Mouse (Mus musculus) heart, embryonic 13.5 days (tissue): ENCODE data around the gene Tex35. TPM values are rescaled to one million over a fixed set of nuclear protein-coding genes. Genes with fewer than 3 reads are reported as not detected.

Experiments used
- ATAC-seq: fragments of 200-750 bp; cut with Nextera tagmentation; 2 replicates; pipeline ENCODE4 v1.8.0; 2017; ENCODE audit warnings: moderate TSS enrichment; ENCODE audit not compliant: insufficient number of reproducible peaks, low FRiP score, low TSS enrichment; ENCODE audit errors: extremely low read depth
- H3K27ac ChIP-seq: fragments of 300-500 bp; sonication (generic); replicated peaks from 2 replicates; pipeline ENCODE4 v1.5.1; 2015; ENCODE audit warnings: moderate library complexity, mild to moderate bottlenecking, inconsistent platforms
- H3K27me3 ChIP-seq: fragments of 300-500 bp; sonication (generic); replicated peaks from 2 replicates; pipeline ENCODE4 v1.6.1; 2015; ENCODE audit warnings: mild to moderate bottlenecking, inconsistent platforms
- H3K36me3 ChIP-seq: fragments of 300-500 bp; sonication (generic); 2 replicates; pipeline ENCODE4 v1.6.1; 2015; ENCODE audit warnings: mild to moderate bottlenecking, inconsistent platforms
- H3K4me1 ChIP-seq: fragments of 300-500 bp; sonication (generic); 2 replicates; pipeline ENCODE4 v1.6.1; 2015; ENCODE audit warnings: inconsistent platforms
- H3K4me2 ChIP-seq: fragments of 300-500 bp; sonication (generic); 2 replicates; pipeline ENCODE4 v1.6.1; 2015; ENCODE audit warnings: inconsistent platforms, mild to moderate bottlenecking, moderate library complexity
- H3K4me3 ChIP-seq: fragments of 300-500 bp; sonication (generic); 2 replicates; pipeline ENCODE4 v1.5.1; 2015; ENCODE audit warnings: moderate library complexity, mild to moderate bottlenecking, inconsistent platforms
- H3K9ac ChIP-seq: fragments of 300-500 bp; sonication (generic); 2 replicates; pipeline ENCODE4 v1.6.1; 2015; ENCODE audit warnings: inconsistent platforms, mild to moderate bottlenecking, moderate library complexity
- H3K9me3 ChIP-seq: fragments of 300-500 bp; sonication (generic); 2 replicates; pipeline ENCODE4 v1.6.1; 2016; ENCODE audit warnings: inconsistent platforms
- WGBS: fragments of 180-500 bp; shearing (Covaris S2); methylation state at CpG from one replicate; pipeline ENCODE4 v1.1.7; 2015; ENCODE audit warnings: mixed read lengths; 5-methylcytosine and 5-hydroxymethylcytosine counted together
- polyA plus RNA-seq: library from polyadenylated mRNA; unstranded; fragments of >200 nt; fragmentation: Nextera tagmentation; extraction: Ambion mirVana; gene quantifications from 2 replicates; pipeline ENCODE4 v1.2.1, GENCODE M21; 2015

Tex35 gene
- polyA plus RNA-seq, 1 experiment from 2014 or later = not detected

DNA sequence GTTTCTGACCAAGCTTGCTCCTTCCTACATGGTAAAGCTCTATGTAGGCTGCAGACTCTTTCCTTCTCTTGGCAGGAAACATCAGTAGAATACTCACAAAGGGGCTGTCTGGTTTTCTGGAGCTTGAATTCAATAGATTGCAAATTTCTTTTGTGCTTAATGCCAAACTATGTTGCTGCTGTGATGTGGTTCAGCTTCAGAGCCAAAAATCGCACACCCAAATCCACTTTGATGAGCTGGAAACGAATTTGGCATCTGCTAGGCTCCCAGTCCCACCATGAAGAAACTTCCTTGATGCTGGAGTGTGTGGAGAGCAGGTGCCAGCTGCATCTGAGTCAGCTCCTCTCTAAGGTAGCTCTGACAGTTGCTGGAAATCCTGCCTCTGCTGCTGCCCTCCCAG is 6.0 kb upstream of the Tex35 start:
- no peaks in the 10 kb centered on the region for H3K36me3 ChIP-seq
- WGBS = 66% methylated on average over 2 of the region's 2 CpGs
- no peak overlapping the region for H3K9ac ChIP-seq
- peaks cover 9% of the 10 kb centered on the region for H3K4me1 ChIP-seq
- H3K4me2 ChIP-seq = no peak overlapping the region
- H3K4me3 ChIP-seq = no peak overlapping the region
- no peaks in the 10 kb centered on the region for H3K27me3 ChIP-seq
- no peaks in the 10 kb centered on the region for H3K9me3 ChIP-seq
- no peak for ATAC-seq
- H3K27ac ChIP-seq = no peak overlapping the region

DNA sequence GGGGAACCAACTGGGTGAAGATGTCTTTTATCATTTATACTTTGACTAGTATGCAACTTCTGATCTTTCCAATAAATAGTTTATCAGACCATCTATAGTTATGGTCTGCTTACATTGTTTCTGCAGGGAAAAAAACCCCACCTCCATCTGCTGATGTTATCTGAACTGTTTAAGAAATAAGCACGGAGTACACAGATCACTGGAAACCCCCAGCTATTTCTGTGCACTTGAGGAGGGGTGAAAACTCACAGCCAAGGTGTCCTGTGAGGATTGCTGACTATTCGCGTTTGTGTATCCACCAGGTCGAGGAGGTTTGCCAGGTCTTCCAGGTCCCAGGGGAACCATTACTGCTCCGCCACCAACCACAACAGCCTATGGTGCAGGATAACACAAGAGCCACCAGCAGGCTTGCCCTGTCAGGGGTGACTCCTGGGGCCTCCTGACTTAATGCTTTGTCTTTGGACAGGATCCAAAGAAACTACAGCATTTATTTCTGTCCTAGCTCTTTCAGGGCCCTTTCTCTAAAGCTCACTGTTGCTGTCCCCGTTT is 1.9 kb upstream of the Tex35 start:
- 49% methylated on average over 6 of the region's 6 CpGs for WGBS
- Histone ChIP-seq H3K4me3 (no peak overlapping the region), H3K27ac (no peak overlapping the region), H3K27me3 (no peaks in the 10 kb centered on the region), H3K9ac (no peak overlapping the region), H3K36me3 (no peaks in the 10 kb centered on the region), H3K9me3 (no peaks in the 10 kb centered on the region; the same call in 1 of the 2 replicates), H3K4me1 (peaks cover 9% of the 10 kb centered on the region), H3K4me2 (no peak overlapping the region)
- ATAC-seq = peak; percentile 19; the same call in 1 of the 2 replicates

DNA sequence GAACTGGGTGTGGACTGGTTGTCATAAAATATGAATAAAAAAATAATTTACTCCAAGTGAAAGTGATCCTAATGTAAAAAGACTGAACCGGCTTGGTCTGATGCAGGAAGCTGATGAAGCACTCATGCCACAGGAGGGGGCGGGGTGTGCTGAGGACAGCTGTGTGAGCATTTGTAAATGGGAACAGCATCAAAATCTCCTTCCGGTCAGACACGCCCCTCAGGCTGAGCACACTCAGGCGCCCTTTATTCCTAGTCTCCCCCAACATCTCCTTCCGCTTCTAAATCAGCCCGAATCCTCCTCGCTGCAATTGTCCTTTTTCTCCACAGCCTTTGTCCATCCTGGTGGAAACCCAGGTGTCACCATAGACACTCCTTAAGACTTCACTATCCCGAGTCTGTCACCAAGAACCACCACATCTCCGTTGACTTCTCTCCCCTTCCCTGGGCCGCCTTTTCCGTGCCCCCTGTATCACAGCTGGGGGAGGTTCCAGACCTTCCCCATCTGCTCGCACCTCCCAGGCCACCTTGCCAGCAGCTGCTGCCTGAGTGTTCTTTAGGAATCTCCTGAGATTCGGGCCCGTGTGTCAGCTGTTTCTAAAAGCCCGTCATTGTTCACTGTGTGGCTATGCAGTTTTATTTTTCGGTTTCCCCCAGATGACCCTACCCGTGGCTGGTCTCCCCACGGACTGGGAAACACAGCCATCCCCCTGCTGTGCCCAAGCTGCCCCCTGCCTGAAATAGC is 7.2 kb downstream of the Tex35 start:
- H3K4me2 ChIP-seq = peak overlapping the region; percentile 72
- 0 out of 2 replicates have a peak overlapping the region, but pooled peaks have one; percentile 1 for H3K27ac ChIP-seq
- H3K36me3 ChIP-seq = no peaks in the 10 kb centered on the region
- no peaks in the 10 kb centered on the region for H3K27me3 ChIP-seq
- no peak for ATAC-seq
- peak overlapping the region; percentile 75 for H3K9ac ChIP-seq
- peaks cover 9% of the 10 kb centered on the region for H3K4me1 ChIP-seq
- H3K9me3 ChIP-seq = no peaks in the 10 kb centered on the region; the same call in 1 of the 2 replicates
- 12% methylated on average over 19 of the region's 19 CpGs for WGBS
- peak overlapping the region; percentile 45 for H3K4me3 ChIP-seq

DNA sequence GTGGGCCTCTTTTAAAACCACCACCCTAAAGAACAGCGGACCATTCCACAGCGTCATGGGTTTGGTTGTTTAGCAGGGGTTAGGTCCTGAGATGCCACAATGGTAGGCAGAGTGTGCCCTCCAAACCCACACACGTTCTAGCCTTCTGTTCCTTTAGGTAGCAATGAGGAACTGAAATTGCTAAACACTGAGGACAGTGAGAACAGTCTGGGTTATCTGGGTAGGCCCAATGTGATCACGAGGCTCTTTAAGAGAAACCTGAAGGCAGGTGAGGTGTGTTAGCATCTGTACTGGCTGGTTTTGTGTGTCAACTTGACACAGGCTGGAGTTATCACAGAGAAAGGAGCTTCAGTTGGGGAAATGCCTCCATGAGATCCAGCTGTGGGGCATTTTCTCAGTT is 12.9 kb downstream of the Tex35 start:
- Histone ChIP-seq H3K27me3 (no peaks in the 10 kb centered on the region), H3K36me3 (no peaks in the 10 kb centered on the region), H3K4me1 (peaks cover 3% of the 10 kb centered on the region; the same call in 1 of the 2 replicates), H3K27ac (no peak overlapping the region), H3K4me3 (no peak overlapping the region), H3K9me3 (no peaks in the 10 kb centered on the region), H3K9ac (no peak overlapping the region), H3K4me2 (no peak overlapping the region)
- ATAC-seq = no peak
- WGBS = 76% methylated on average over 4 of the region's 4 CpGs

DNA sequence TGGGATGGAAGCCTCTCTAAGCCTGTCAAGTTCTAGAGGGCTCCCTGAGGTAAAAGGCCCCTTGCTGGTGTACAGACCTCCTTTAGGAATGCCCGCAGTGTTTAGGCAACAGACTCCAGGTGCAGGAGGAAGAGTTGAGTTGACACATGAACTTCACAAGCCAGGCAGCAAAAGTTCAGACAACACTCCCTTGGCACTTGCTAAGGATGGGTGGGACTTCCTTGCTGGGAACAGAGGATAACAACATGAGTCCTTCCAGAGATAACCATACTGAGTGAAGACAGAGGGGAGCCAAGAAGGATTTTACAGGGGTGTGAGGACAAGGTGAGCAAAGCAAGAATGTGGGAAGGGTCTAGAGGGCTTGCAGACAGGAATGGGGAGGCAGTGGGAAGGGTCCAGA is 15.9 kb downstream of the Tex35 start:
- Histone ChIP-seq H3K9ac (no peak overlapping the region), H3K4me3 (no peak overlapping the region), H3K36me3 (no peaks in the 10 kb centered on the region), H3K9me3 (no peaks in the 10 kb centered on the region), H3K27ac (no peak overlapping the region), H3K27me3 (no peaks in the 10 kb centered on the region), H3K4me2 (no peak overlapping the region), H3K4me1 (peaks cover 3% of the 10 kb centered on the region; the same call in 1 of the 2 replicates)
- WGBS = 63% methylated on average over 1 of the region's 1 CpGs
- no peak for ATAC-seq

DNA sequence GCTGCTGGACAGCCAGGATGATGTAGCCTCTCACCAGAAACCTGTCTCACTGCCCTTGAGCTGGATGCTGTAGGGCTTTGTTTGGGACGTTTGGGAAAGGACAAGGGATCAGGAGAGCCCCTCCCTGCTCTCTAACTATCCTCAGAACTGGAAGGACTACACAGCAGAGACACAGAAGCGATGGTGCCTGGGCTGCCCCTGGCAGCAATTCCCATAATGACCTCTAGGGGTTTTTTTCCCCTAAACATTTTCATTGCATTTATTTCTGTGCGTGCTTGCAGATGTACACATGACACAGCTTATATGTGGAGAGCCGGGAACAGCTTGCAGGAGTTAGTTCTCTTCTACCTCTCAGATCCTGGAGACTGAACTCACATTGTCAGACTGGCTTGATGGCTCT is 16.3 kb downstream of the Tex35 start:
- no peaks in the 10 kb centered on the region for H3K36me3 ChIP-seq
- WGBS = 61% methylated on average over 4 of the region's 4 CpGs
- no peaks in the 10 kb centered on the region for H3K9me3 ChIP-seq
- H3K27ac ChIP-seq = no peak overlapping the region
- H3K4me1 ChIP-seq = peaks cover 5% of the 10 kb centered on the region
- no peak overlapping the region for H3K4me2 ChIP-seq
- ATAC-seq = no peak
- no peaks in the 10 kb centered on the region for H3K27me3 ChIP-seq
- H3K9ac ChIP-seq = no peak overlapping the region
- H3K4me3 ChIP-seq = no peak overlapping the region

DNA sequence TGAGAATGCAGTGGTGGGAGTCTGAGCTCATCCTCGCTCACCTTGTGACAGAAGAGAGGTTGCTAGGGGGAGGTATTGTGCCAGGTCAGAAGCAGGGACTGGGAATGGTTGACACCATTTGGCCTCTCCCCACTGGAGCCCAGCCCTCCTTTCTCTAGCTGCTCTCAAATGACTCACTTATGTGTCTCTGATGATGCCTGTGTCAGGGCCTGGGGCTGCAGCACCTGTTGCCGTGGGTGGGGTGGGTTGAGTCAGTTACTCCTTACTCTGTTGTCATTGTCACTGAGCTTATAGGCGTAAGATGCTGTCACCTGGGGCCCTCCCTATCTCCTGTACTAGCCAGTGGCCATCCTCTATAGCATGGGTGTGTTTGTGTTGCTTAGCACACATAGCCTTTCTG is 17.6 kb downstream of the Tex35 start:
- no peaks in the 10 kb centered on the region for H3K9me3 ChIP-seq
- no peaks in the 10 kb centered on the region for H3K27me3 ChIP-seq
- no peak overlapping the region for H3K4me3 ChIP-seq
- no peak overlapping the region for H3K4me2 ChIP-seq
- peaks cover 13% of the 10 kb centered on the region for H3K4me1 ChIP-seq
- ATAC-seq = no peak
- no peak overlapping the region for H3K27ac ChIP-seq
- H3K36me3 ChIP-seq = no peaks in the 10 kb centered on the region
- 56% methylated on average over 3 of the region's 3 CpGs for WGBS
- H3K9ac ChIP-seq = no peak overlapping the region

DNA sequence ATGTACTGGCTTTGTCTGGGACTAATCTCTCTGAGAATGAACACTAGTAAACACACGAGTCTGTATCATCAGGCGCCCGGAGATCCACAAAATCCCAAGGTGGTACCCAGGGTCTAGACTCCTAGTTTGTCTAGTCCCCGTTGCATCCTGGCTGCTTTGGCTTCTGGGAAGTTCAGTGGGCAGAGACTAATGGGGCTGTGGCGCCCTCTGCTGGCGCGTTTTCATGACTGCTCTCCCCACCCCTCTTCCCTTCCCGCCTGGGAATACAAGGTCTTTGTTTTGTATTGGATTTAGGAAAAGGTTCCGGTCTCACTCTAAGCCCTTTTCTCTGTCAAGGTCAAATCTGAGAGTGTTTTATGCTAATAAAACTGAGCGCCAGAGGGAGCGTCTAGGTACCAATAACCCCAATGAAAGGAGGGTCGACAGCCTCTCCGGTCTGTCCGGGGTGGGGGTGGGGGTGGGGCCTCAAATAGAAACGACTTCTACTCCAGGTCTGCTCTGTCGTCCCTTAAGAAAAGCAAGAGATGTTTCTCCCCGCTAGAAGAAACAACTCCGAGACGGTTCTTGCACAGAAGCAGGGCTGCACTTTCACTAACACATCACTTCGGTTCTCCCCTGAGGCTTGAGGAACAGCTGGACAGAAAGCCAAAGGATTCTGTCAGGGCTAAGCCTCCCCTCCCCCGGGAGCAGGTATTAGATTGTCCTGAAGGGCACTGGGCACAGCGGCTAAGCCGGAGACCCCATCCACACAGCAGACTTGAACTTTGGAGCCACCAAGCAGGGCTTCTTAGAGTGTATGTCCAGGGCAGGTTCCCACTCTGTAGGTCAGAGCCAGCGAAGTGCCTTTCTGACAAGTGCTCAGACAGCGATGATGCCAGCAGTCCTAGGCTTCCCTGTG is 22.1 kb downstream of the Tex35 start:
- Histone ChIP-seq H3K9ac (peak overlapping the region; percentile 79), H3K36me3 (no peaks in the 10 kb centered on the region), H3K27me3 (no peaks in the 10 kb centered on the region), H3K9me3 (no peaks in the 10 kb centered on the region), H3K4me3 (peak overlapping the region; percentile 56), H3K27ac (peak overlapping the region; percentile 58), H3K4me1 (peaks cover 13% of the 10 kb centered on the region), H3K4me2 (peak overlapping the region; percentile 72)
- no peak for ATAC-seq
- 8% methylated on average over 25 of the region's 25 CpGs for WGBS

DNA sequence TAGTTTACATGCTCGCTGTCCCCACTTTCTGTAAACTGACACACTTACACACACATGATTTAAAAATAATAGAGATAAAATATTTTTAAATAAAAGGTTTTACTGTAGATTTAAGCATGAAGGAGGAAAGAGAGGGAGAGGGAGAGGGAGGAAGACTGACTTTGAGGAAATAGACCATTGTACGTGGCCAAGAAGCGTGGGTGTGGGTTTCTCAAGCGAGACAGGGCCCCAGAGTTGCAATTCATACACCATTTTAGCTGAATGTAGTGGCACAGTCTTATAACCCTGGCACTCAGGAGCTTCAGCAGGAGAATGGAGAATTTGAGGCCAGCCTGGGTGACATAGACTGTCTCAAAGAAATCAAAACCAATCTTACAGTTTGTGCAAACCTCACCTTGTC is 25.5 kb downstream of the Tex35 start:
- Histone ChIP-seq H3K9me3 (no peaks in the 10 kb centered on the region), H3K36me3 (no peaks in the 10 kb centered on the region), H3K4me2 (no peak overlapping the region), H3K4me1 (peaks cover 22% of the 10 kb centered on the region), H3K4me3 (no peak overlapping the region), H3K9ac (no peak overlapping the region), H3K27ac (no peak overlapping the region), H3K27me3 (no peaks in the 10 kb centered on the region)
- WGBS = 77% methylated on average over 4 of the region's 4 CpGs
- no peak for ATAC-seq

DNA sequence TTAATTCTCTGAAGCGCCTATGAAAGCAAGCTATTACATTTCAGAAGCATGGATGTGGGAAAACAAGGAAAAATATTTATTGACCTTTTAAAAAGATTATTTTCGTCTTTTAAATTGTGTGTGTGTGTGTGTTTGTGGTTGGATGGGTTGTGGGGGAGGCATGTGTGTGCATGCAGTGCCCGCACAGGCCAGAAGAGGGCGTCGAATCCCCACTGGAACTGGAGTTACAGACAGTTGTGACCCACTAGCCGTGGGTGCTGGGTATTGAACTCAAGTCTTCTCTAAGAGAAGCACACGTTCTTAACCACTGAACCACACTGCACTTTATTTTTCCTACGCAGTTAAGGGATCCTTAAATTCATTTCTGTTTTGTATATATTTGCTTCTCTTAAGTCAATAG is 26.5 kb downstream of the Tex35 start:
- ATAC-seq = no peak
- 58% methylated on average over 8 of the region's 8 CpGs for WGBS
- no peak overlapping the region for H3K4me2 ChIP-seq

DNA sequence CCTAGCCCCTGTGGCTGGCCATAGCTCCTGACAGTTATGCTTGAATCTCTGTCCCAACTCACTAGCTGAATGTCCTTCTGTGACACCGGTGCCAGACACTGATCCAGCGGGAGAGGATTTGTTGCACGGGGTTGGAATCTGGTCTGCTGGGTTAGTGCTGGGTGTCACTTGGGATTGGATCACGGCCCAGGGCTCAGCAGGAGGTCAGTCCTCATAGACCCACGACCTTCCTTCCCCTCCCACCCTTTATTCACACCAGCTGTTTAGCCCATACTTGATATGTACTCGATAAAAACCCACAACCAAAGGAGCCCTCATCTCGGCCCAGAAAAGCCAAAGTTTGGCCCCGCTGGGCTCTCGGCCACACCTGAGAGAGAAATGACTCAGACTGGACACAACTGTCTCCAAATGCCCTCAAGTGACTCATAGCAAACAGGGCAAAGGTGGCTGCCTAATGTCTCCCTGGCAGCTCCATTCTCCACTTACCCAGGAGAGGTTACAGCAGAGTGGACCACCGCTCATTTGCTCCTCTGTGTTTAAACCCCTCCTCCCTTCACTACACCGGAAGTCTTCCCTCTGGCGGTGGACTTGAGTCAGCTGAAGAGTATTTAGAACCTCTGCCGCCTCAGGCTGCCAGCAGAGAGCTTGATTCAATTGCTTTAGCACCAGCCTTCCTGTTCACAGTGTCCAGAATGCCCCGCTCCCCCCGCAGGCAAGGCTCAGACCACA is 27.2 kb downstream of the Tex35 start:
- no peak overlapping the region for H3K27ac ChIP-seq
- no peaks in the 10 kb centered on the region for H3K9me3 ChIP-seq
- H3K36me3 ChIP-seq = no peaks in the 10 kb centered on the region
- H3K4me1 ChIP-seq = peaks cover 24% of the 10 kb centered on the region
- H3K9ac ChIP-seq = no peak overlapping the region
- no peak overlapping the region for H3K4me2 ChIP-seq
- H3K4me3 ChIP-seq = no peak overlapping the region
- no peak for ATAC-seq
- no peaks in the 10 kb centered on the region for H3K27me3 ChIP-seq
- WGBS = 46% methylated on average over 15 of the region's 15 CpGs

More for the DNA sequence above, 26.5 kb downstream of the Tex35 start:
- Histone ChIP-seq H3K4me3 (no peak overlapping the region), H3K9me3 (no peaks in the 10 kb centered on the region), H3K27me3 (no peaks in the 10 kb centered on the region), H3K36me3 (no peaks in the 10 kb centered on the region), H3K27ac (no peak overlapping the region), H3K4me1 (peaks cover 23% of the 10 kb centered on the region), H3K9ac (no peak overlapping the region)
